Mouse (Mus musculus) liver, embryonic 11.5 days (tissue): ENCODE data around the gene Kank1. TPM values are rescaled to one million over a fixed set of nuclear protein-coding genes. Genes with fewer than 3 reads are reported as not detected.

Experiments used
- ATAC-seq: fragments of 200-750 bp; cut with Nextera tagmentation; replicated peaks from 2 replicates; pipeline ENCODE4 v1.8.0; 2017; ENCODE audit warnings: moderate number of reproducible peaks, mild to moderate bottlenecking, moderate TSS enrichment, moderate library complexity; ENCODE audit not compliant: low FRiP score
- DNase-seq: peaks from one replicate; pipeline ENCODE4 v3.0.0-alpha.2; 2017; ENCODE audit warnings: low spot score
- H3K27ac ChIP-seq: fragments of 300-500 bp; sonication (generic); 2 replicates; pipeline ENCODE4 v1.5.1; 2014; ENCODE audit warnings: mild to moderate bottlenecking, low read depth, low read length, control low read depth
- H3K27me3 ChIP-seq: fragments of 300-500 bp; sonication (generic); replicated peaks from 2 replicates; pipeline ENCODE4 v1.6.1; 2014; ENCODE audit warnings: low read length, mixed read lengths; ENCODE audit not compliant: control insufficient read depth, insufficient read depth
- H3K36me3 ChIP-seq: fragments of 300-500 bp; sonication (generic); 2 replicates; pipeline ENCODE4 v1.6.1; 2014; ENCODE audit warnings: mild to moderate bottlenecking, low read length, moderate library complexity, mixed read lengths; ENCODE audit not compliant: control insufficient read depth, insufficient read depth
- H3K4me1 ChIP-seq: fragments of 300-500 bp; sonication (generic); replicated peaks from 2 replicates; pipeline ENCODE4 v1.6.1; 2014; ENCODE audit warnings: low read length, mixed read lengths; ENCODE audit not compliant: control insufficient read depth, insufficient read depth
- H3K4me2 ChIP-seq: fragments of 300-500 bp; sonication (generic); 2 replicates; pipeline ENCODE4 v1.6.1; 2014; ENCODE audit warnings: mild to moderate bottlenecking, control low read depth, moderate library complexity
- H3K4me3 ChIP-seq: fragments of 300-500 bp; sonication (generic); 2 replicates; pipeline ENCODE4 v1.5.1; 2014; ENCODE audit warnings: low read depth, low read length, control low read depth
- H3K9ac ChIP-seq: fragments of 300-500 bp; sonication (generic); 2 replicates; pipeline ENCODE4 v1.6.1; 2014; ENCODE audit warnings: low read depth, low read length, control low read depth
- H3K9me3 ChIP-seq: fragments of 300-500 bp; sonication (generic); 2 replicates; pipeline ENCODE4 v1.6.1; 2016; ENCODE audit warnings: low read length, inconsistent platforms, mixed read lengths; ENCODE audit not compliant: control insufficient read depth
- WGBS: fragments of 180-500 bp; shearing (Covaris S2); extraction: QIAGEN DNeasy Blood & Tissue Kit; methylation state at CpG from one replicate; pipeline ENCODE4 v1.1.7; 2014; 5-methylcytosine and 5-hydroxymethylcytosine counted together
- polyA plus RNA-seq: library from polyadenylated mRNA; unstranded; fragments of >200 nt; fragmentation: Nextera tagmentation; extraction: Ambion mirVana; gene quantifications from 2 replicates; pipeline ENCODE4 v1.2.1, GENCODE M21; 2014

The Kank1 gene
- polyA plus RNA-seq, 1 experiment from 2014 or later, result 14.1 TPM

GRCm38 (mm10) chr19:25433169-25433690 lies 196.5 kb downstream of the Kank1 start:
- H3K9me3 ChIP-seq, result no peaks in the 10 kb centered on the region
- H3K27ac ChIP-seq, result no peak overlapping the region
- no peak for DNase-seq
- H3K9ac ChIP-seq, result no peak overlapping the region
- H3K27me3 ChIP-seq, result no peaks in the 10 kb centered on the region
- H3K4me2 ChIP-seq, result no peak overlapping the region
- WGBS, result 76% methylated on average over 7 of the region's 7 CpGs
- no peak overlapping the region for H3K4me3 ChIP-seq
- H3K36me3 ChIP-seq, result peaks cover 7% of the 10 kb centered on the region; the same call in 1 of the 2 replicates
- H3K4me1 ChIP-seq, result no peaks in the 10 kb centered on the region
- no peak for ATAC-seq

GRCm38 (mm10) chr19:25434345-25434744 lies 197.6 kb downstream of the Kank1 start:
- DNase-seq (no peak), ATAC-seq (no peak)
- H3K27me3 ChIP-seq, result no peaks in the 10 kb centered on the region
- peaks cover 7% of the 10 kb centered on the region; the same call in 1 of the 2 replicates for H3K36me3 ChIP-seq
- H3K4me3 ChIP-seq, result no peak overlapping the region
- no peak overlapping the region for H3K27ac ChIP-seq
- 85% methylated on average over 7 of the region's 7 CpGs for whole genome bisulfite sequencing
- H3K9me3 ChIP-seq, result no peaks in the 10 kb centered on the region
- no peaks in the 10 kb centered on the region for H3K4me1 ChIP-seq
- H3K4me2 ChIP-seq, result no peak overlapping the region
- H3K9ac ChIP-seq, result no peak overlapping the region

GRCm38 (mm10) chr19:25434795-25435194 lies 198.0 kb downstream of the Kank1 start:
- no peaks in the 10 kb centered on the region for H3K9me3 ChIP-seq
- no peaks in the 10 kb centered on the region for H3K4me1 ChIP-seq
- peaks cover 6% of the 10 kb centered on the region; the same call in 1 of the 2 replicates for H3K36me3 ChIP-seq
- no peak overlapping the region for H3K9ac ChIP-seq
- no peak overlapping the region for H3K27ac ChIP-seq
- 70% methylated on average over 6 of the region's 6 CpGs for WGBS
- DNase-seq (no peak), ATAC-seq (no peak)
- no peaks in the 10 kb centered on the region for H3K27me3 ChIP-seq
- no peak overlapping the region for H3K4me2 ChIP-seq
- no peak overlapping the region for H3K4me3 ChIP-seq

GRCm38 (mm10) chr19:25435412-25435811 lies 198.6 kb downstream of the Kank1 start:
- no peak for ATAC-seq

GRCm38 (mm10) chr19:25436175-25436574 lies 199.4 kb downstream of the Kank1 start:
- 63% methylated on average over 4 of the region's 4 CpGs for WGBS
- no peak for DNase-seq
- no peaks in the 10 kb centered on the region; the same call in 1 of the 2 replicates for H3K36me3 ChIP-seq
- H3K27me3 ChIP-seq, result no peaks in the 10 kb centered on the region
- no peak overlapping the region for H3K9ac ChIP-seq
- no peak overlapping the region for H3K27ac ChIP-seq
- H3K4me2 ChIP-seq, result no peak overlapping the region
- H3K9me3 ChIP-seq, result no peaks in the 10 kb centered on the region
- ATAC-seq, result no peak
- no peaks in the 10 kb centered on the region for H3K4me1 ChIP-seq
- no peak overlapping the region for H3K4me3 ChIP-seq

More at GRCm38 (mm10) chr19:25435412-25435811, 198.6 kb downstream of the Kank1 start:
- 60% methylated on average over 5 of the region's 5 CpGs for WGBS
- Histone ChIP-seq H3K9me3 (no peaks in the 10 kb centered on the region), H3K4me1 (no peaks in the 10 kb centered on the region), H3K4me2 (no peak overlapping the region), H3K27me3 (no peaks in the 10 kb centered on the region), H3K9ac (no peak overlapping the region), H3K4me3 (no peak overlapping the region), H3K36me3 (peaks cover 5% of the 10 kb centered on the region; the same call in 1 of the 2 replicates), H3K27ac (no peak overlapping the region)
- DNase-seq, result no peak

GRCm38 (mm10) chr19:25436789-25437650 lies 200.2 kb downstream of the Kank1 start:
- Histone ChIP-seq H3K36me3 (no peaks in the 10 kb centered on the region), H3K27me3 (no peaks in the 10 kb centered on the region), H3K4me1 (no peaks in the 10 kb centered on the region), H3K4me3 (no peak overlapping the region), H3K9ac (no peak overlapping the region), H3K4me2 (no peak overlapping the region), H3K9me3 (no peaks in the 10 kb centered on the region), H3K27ac (no peak overlapping the region)
- DNase-seq (no peak), ATAC-seq (no peak)
- WGBS, result 78% methylated on average over 20 of the region's 20 CpGs

- no peak for ATAC-seq
Measured at GRCm38 (mm10) chr19:25438246-25438645, 201.5 kb downstream of the Kank1 start.

GRCm38 (mm10) chr19:25439807-25440206 lies 203.0 kb downstream of the Kank1 start:
- Histone ChIP-seq H3K4me2 (no peak overlapping the region), H3K4me3 (no peak overlapping the region), H3K27ac (no peak overlapping the region), H3K9me3 (no peaks in the 10 kb centered on the region), H3K36me3 (no peaks in the 10 kb centered on the region), H3K9ac (no peak overlapping the region), H3K27me3 (no peaks in the 10 kb centered on the region), H3K4me1 (no peaks in the 10 kb centered on the region)
- ATAC-seq (no peak), DNase-seq (no peak)
- 78% methylated on average over 6 of the region's 6 CpGs for WGBS

More at GRCm38 (mm10) chr19:25438246-25438645, 201.5 kb downstream of the Kank1 start:
- Histone ChIP-seq H3K9ac (no peak overlapping the region), H3K27me3 (no peaks in the 10 kb centered on the region), H3K27ac (no peak overlapping the region), H3K4me3 (no peak overlapping the region), H3K4me2 (no peak overlapping the region), H3K36me3 (no peaks in the 10 kb centered on the region), H3K9me3 (no peaks in the 10 kb centered on the region), H3K4me1 (no peaks in the 10 kb centered on the region)
- WGBS, result 83% methylated on average over 6 of the region's 6 CpGs
- DNase-seq, result no peak
